Mouse (Mus musculus) E14TG2a.4 (cell line): ENCODE measurements at regions not wholly inside any gene's neighbourhood (a gene's known extent, or its start where the extent isn't known, plus 50 kb on each side); places are given as distances from the start of the nearest gene placed in this dataset.

Experiments
- CTCF ChIP-seq: conservative IDR thresholded peaks from 2 replicates; pipeline ENCODE4 v1.5.1; 2014; ENCODE audit warnings: low read length
- NANOG ChIP-seq: IDR thresholded peaks from 2 replicates; pipeline ENCODE4 v1.6.1; 2014; ENCODE audit warnings: borderline replicate concordance, low read length, mixed read lengths
- POU5F1 ChIP-seq: IDR thresholded peaks from 2 replicates; pipeline ENCODE4 v1.6.1; 2014; ENCODE audit warnings: low read length, borderline replicate concordance

DNA sequence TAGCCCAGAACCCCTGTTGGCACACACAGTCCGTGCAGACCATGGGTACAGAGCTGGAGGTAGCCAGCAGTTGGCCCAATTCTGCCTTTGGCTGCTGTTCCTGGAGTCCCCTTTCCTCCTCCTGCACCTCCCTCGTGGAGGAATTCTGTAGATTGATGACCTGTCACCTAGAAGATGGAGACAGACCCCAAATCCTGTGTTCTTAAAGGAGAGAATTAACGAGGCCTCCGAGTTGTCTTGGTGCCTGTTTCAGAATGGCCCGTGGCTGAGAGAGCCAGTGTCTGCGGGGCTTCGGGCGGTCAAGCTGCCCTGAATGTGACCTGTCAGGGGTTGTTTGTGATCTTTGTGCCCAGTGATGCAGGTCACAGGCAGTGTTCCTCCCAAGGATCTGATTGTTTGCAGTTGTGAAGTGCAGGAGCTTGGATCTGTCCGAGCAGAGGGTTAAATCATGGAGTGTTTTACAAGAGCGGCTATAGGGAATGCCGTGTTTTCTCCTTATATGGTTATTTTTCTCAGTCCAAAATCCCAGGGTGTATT lies 400.9 kb downstream of the Ccdc171 start:
- TF ChIP-seq CTCF (no peak), NANOG (no peak), POU5F1 (no peak)
